Mouse (Mus musculus) B cell, adult 67 days (primary cell): Measurements from ENCODE around the gene Iqcf1. TPM values are rescaled to one million over a fixed set of nuclear protein-coding genes. Genes with fewer than 3 reads are reported as not detected.

Experiments used
- total RNA-seq, 2 experiments: library from RNA; stranded (reverse); gene quantifications; 4 replicates each; pipeline ENCODE4 v1.2.4; 2023

Iqcf1 gene
- total RNA-seq: not detected

GRCm38 (mm10) chr9:106499667-106500066 is at the start of gene Iqcf1:
Gene Iqcf1, plus strand, starts transcription at chr9:106499967.

GRCm38 (mm10) chr9:106453271-106454070 is 46.3 kb upstream of the Iqcf1 start, which contains the start of gene Pcbp4:
Gene Pcbp4, plus strand, starts transcription at chr9:106453291.

GRCm38 (mm10) chr9:106465571-106466200 is 34.1 kb upstream of the Iqcf1 start, which contains the start of gene Gpr62:
Gene Gpr62, minus strand, starts transcription at chr9:106465938.

GRCm38 (mm10) chr9:106475663-106476001 is 24.1 kb upstream of the Iqcf1 start, which contains the start of gene Rrp9:
Gene Rrp9, plus strand, starts transcription at chr9:106475963.

GRCm38 (mm10) chr9:106476924-106477484 is 22.8 kb upstream of the Iqcf1 start, which contains the start of gene Parp3:
Gene Parp3, minus strand, starts transcription at chr9:106476949.

GRCm38 (mm10) chr9:106514273-106514672 is 14.5 kb downstream of the Iqcf1 start, which contains the start of gene Iqcf5:
Gene Iqcf5, plus strand, starts transcription at chr9:106514573.

Other genes starting within 250 kb of the Iqcf1 start
- 1 to 10 TPM; 2.6 to 5.6 TPM for gene Poc1a, start 218.9 kb upstream of the Iqcf1 start, total RNA-seq
- 10 to 100 TPM; 32.4 to 33.5 TPM for gene Dusp7, start 131.3 kb upstream of the Iqcf1 start, total RNA-seq
- gene Rpl29, start 70.5 kb upstream of the Iqcf1 start, total RNA-seq: 100 to 1,000 TPM; 725 to 762 TPM
- gene Acy1, start 61.6 kb upstream of the Iqcf1 start, total RNA-seq: 10 to 100 TPM; 19.8 to 22.0 TPM
- gene Abhd14b, start 52.5 kb upstream of the Iqcf1 start, total RNA-seq: 1 to 10 TPM; 7.3 to 7.4 TPM
- 1 to 10 TPM; 7.1 to 8.2 TPM for gene Abhd14a, start 52.3 kb upstream of the Iqcf1 start, total RNA-seq
- gene Pcbp4, start 46.7 kb upstream of the Iqcf1 start, total RNA-seq: 1 to 10 TPM; 5.3 to 9.0 TPM
- gene Gpr62, start 34.0 kb upstream of the Iqcf1 start, total RNA-seq: under 1 TPM; 0.52 to 0.92 TPM
- 10 to 100 TPM; 56.8 to 66.2 TPM for gene Rrp9, start 24.0 kb upstream of the Iqcf1 start, total RNA-seq
- 10 to 100 TPM; 54.1 to 54.2 TPM for gene Parp3, start 23.0 kb upstream of the Iqcf1 start, total RNA-seq
- 1 to 10 TPM in 1 of 2 experiments, not detected in 1; 1.1 TPM for gene Iqcf5, start 14.6 kb downstream of the Iqcf1 start, total RNA-seq
- gene Iqcf3, start 61.7 kb downstream of the Iqcf1 start, total RNA-seq: not detected
- gene Iqcf4, start 71.0 kb downstream of the Iqcf1 start, total RNA-seq: not detected
- gene Iqcf6, start 126.6 kb downstream of the Iqcf1 start, total RNA-seq: not detected
- gene Grm2, start 156.1 kb downstream of the Iqcf1 start, total RNA-seq: not detected
- 10 to 100 TPM; 35.5 to 35.7 TPM for gene Tex264, start 186.0 kb downstream of the Iqcf1 start, total RNA-seq